Mouse (Mus musculus): ENCODE data around the gene Arrdc5.

- no peak for TF ChIP-seq CTCF (IDR thresholded peaks at IDR 0.05; ENCODE audit: low read depth)
- TF ChIP-seq EP300 (IDR thresholded peaks at IDR 0.05; ENCODE audit: low read depth) = no peak
These were observed 14.1 kb downstream of the Arrdc5 start for GRCm38 (mm10) chr17:56285995-56286394.
